Mouse (Mus musculus) spleen, postnatal 36 days (tissue): Measurements from ENCODE around the gene Wipf2.
A peak's percentile ranks its signal among the peaks of the same experiment; 100 is the strongest.
"Not testable (repeated sequence)": the region's sequence is repeated elsewhere in the genome, so short reads cannot be mapped to it uniquely, and the experiment has no call there.

ENCODE experiments used
- DNase-seq, 2 experiments: peaks; one replicate each; pipeline ENCODE4 v3.0.0; 2022; ENCODE audit warnings: low spot score in 2 of 2, mixed read lengths in 1 of 2

Wipf2 gene

GRCm38 (mm10) chr11:98931513-98932292, 68.3 kb downstream of the Wipf2 start:
- no peak for DNase-seq

DNA sequence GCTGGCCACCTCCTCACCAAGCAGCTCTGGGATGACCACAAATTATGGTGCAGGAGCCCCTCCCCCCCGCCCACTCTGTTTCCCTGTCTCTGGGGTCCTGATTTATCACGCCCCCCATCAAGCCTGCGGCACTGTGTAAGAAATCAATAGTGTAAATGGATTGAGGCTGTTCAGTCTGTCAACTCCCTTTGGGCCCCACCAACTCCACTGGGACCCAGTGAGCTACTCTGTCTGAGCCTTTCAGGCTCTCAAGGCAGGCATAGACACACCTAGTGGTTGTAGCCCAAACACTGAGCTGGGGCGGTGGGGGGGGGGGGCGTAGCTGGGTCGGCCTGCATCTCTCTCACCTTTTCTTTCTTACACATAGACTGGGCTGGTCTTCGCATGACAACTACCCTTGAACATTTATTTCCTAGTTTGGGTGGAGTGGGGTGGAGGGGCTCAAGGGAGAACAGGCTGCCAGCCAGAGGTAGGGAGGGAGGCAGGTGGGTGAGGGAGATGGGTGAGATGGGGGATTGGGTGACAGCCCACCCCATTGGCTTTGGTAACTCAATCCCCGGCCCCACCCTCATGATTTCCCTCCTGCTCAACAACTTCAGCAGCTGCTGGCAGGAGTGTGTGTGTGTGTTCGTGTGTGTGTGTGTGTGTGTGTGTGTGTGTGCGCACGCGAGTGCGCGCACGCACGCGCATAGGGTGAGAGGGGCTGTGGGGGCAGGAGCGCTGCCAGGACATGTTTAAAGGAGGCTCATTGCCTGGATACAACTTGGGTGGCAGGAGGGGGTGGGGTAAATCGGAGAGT, 69.1 kb downstream of the Wipf2 start:
- no peak for DNase-seq

GRCm38 (mm10) chr11:98933151-98933550, 69.7 kb downstream of the Wipf2 start:
- DNase-seq = peak; percentile 70 to 74

GRCm38 (mm10) chr11:98933847-98934246, 70.4 kb downstream of the Wipf2 start:
- DNase-seq = not testable (repeated sequence)

DNA sequence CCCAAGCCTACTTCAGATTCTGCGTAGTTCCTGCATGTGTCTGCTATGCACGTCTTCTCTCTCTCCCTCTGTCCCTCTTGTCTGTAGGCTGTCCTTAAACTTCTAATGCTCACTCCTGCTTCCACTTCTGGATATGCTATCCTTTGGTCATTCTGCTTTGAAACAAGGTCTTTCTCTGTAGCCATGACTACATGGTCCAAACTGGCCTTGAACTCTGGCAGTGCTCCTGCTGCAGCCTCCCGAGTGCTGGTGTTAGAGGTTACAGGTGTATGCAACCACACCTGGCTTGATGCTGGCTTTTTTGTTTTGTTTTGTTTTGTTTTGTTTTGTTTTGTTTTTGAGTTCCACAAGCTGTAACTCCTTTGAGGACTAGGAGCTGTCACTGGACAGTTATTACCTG, 70.9 kb downstream of the Wipf2 start:
- no peak for DNase-seq

GRCm38 (mm10) chr11:98935123-98935522, 71.7 kb downstream of the Wipf2 start:
- DNase-seq = no peak

DNA sequence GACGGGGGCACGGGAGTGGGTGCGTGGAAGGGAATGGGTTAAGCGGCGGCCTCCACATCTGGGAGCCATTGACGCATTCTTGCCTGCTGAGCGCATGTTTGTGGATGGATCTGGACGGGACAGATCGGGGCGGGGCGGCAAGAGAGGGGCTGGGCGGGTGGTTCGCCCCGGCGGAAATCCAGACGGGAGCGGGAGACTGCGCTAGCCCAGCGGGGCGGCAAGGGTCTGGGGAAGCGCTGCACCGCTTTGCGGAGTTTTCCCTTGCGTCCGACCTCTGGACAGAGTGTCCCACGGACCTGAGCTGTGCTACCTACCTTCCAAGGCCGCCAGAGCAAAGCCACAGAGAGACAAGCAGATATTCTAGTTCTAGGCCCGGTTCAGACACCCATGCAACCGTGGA, 72.7 kb downstream of the Wipf2 start:
- no peak for DNase-seq

GRCm38 (mm10) chr11:98936606-98937409, 73.4 kb downstream of the Wipf2 start:
- peak in 1 of 2 experiments; percentile 48 for DNase-seq

- peak; percentile 89 to 90 for DNase-seq
Observed at GRCm38 (mm10) chr11:98937410-98937913, 74.0 kb downstream of the Wipf2 start.

DNA sequence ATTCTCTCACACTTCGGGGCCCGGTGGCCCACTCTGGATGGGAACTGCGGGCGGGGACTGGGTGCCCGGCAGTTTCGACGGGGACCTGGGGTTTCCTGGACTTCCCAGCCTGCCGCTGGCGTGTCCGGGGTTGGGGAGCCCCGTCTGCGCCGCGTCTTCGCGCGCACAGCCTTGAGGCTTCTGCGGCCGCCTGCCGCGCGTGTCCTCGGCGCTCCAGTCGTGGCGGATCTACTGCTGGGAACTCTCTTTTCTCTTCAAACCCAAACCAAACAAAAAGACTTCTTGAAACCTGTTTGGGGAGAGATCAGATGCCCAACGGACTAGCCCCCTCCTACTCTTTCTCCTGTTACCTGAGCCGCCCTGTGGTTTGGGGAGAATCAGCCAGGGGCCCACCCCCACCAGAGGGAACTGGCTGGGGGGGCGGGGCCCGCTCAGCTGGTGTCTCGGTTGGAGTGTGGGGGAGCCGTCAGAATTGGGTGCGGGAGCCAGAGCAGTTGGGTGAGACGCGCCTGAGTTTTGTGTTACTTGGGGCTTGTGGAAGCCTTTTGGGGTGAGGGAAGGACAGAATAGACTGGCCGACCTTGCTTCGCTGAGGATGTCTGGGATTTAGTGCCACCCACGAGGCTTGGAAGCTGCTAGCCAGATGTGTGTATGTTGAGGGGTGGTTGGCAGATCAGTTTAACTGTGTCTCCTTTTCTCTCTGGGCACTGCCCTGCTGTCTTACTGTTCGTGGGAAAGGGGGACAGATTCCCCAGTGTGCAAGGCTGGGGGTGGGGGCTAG, 74.7 kb downstream of the Wipf2 start:
- peak; percentile 65 to 68 for DNase-seq

DNA sequence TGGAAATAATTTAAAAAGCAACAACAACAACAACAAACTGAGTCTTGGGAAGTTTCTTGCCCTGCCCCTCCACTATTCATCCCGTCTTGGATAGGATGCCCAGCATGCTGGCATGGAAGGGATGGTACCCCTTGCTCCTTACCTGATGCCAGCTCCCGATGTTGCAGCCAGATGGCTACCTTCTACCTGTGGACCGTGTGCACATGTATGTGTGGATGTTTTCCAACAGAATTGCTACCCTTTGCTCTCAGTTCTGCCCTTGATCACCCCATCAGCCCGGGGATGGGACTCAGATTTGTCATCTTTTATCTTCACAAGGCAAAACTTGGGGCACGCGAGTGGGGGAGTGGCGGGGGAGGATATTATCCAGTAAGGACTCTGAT, 75.3 kb downstream of the Wipf2 start:
- DNase-seq = no peak

- peak; percentile 69 to 72 for DNase-seq
Observed at GRCm38 (mm10) chr11:98939084-98939952, 75.9 kb downstream of the Wipf2 start.

DNA sequence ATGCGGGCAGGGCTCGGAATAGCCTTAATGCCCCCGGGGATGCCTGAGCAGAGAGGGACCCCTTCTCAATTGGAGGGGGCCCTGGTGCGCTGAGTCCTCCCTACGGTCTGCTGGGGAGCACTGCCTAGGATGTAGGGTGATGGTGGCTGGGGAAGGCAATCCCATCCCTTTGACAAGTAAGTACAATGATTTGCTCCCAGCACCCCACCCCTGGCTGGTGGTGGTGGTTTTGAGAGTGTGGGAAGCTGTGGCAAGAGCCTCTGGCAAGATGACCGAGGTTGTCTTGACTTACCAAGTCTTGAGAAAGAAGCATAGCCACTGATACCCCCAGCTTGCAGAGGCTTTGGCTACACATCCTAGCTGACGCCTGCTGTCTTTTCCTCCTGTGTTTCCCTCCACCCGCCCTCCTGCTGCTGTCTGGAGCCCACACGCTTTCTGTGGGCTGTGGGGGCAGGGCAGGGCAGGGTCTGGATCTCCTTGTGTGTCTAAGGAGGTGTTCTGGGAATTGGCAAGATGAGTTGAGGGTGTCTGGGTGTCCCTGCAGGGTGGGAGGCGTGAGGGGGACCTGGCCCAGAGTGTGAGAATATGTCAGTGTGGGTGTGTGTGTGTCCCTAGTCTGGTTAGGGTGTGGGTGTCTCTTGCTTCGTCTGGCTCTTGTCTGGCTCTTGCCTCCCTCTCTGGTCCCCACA, 76.7 kb downstream of the Wipf2 start:
- DNase-seq = no peak

GRCm38 (mm10) chr11:98940776-98941175, 77.3 kb downstream of the Wipf2 start:
- no peak for DNase-seq

DNA sequence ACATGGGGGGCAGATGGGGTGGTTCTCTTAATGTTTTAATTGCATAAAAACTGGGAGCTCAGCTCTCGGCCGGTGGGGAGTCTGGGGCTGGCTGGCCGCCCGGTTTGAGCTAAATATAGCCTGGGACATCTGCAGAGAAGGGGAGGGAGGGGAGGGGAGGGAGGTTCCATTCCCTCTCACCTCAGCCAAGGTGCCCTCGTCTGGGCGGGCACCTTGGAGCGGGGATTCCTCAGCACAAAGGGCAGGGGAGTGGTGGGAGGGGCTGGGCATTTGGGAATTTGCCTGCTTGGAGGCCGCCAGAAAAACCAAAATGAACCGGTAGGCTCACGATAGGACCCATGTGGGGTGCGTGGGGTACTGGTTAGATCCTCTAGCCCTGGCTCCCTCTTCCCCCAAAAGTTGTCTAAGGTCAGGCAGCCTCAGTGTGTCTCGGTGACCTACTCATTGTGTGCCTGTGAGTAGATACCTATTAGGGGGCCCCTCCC, 77.9 kb downstream of the Wipf2 start:
- no peak for DNase-seq

DNA sequence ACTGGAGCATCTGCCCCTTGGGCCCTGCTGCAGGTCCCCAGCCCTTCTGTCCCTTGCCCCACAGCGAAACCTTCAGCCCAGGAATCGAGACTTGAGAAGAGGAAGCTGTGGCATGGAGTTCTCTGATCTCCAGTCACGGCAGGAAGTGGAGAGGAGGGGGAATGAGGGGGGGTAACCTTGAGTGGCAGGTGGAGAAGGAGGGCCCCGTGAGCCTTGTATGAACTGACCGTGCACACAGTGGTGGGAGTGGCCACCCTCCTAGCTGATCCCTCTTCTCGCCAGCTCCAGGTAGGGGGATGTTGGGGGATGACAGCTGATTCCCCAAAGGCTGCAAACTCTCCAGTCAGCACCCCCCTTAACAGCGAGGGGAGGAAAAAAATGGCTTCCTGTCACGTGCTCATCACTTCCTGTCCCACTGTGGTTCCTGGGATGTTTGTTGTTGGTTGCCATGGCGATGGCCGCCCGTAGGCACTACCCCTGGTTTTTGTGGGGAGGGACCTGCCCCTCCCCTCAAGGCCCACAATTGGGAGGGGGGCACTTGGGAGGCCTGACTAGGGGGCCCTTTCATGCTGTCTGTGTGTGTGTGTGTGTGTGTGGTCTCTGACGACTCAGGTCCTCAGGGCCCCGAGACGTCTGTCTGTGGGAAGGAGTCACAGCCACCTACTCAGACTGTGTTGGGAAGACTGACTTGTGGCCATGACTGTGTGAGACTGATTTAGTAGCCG, 78.5 kb downstream of the Wipf2 start:
- peak; percentile 86 to 90 for DNase-seq

GRCm38 (mm10) chr11:98942555-98942922, 79.1 kb downstream of the Wipf2 start:
- no peak for DNase-seq

DNA sequence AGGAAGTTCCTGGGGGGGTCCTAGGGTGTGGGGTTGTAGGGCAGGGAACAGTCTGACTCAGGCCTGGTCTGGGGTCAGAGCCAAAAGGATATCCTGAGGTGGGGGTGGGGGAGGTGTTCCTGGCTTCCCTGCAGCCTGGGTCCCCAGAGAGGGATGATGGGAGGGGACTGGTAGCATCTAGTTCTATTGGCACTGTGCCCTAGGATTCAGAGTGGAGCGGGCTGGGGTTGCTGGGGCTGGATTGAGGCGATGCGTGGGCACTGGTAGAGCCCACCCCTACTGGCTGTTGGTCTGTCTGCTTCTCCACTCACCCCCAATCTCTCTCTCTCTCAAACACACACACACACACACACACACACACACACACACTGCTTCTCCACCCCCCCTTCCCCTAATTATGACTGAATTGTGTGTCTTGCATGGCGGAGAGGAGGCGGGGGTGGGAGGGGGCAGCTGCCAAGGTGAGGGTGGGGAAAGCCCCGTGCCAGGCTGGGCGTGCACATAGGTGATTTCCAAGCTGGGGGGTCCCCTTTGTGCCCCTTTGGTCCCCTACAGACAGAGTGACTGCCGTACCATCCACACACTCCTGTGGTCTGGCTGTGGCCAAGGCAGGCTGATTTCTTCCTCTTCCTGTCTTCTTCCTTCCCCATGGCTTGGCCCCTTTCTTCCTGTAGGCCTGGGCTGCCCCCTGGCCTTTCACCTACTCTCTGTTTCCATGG, 79.6 kb downstream of the Wipf2 start:
- peak; percentile 86 for DNase-seq
